Mouse (Mus musculus): ENCODE measurements at regions not wholly inside any gene's neighbourhood (a gene's known extent, or its start where the extent isn't known, plus 50 kb on each side); places are given as distances from the start of the nearest gene placed in this dataset.

GRCm38 (mm10) chr5:100992365-100992764 lies 146.9 kb downstream of the Gpat3 start:
- no peak for TF ChIP-seq CTCF (IDR thresholded peaks at IDR 0.05; ENCODE audit: insufficient read depth, low read length)
- TF ChIP-seq POLR2A (IDR thresholded peaks at IDR 0.05; ENCODE audit: borderline replicate concordance, extremely low read depth, low read depth, low read length), result no peak
- H3K4me3 ChIP-seq (replicated peaks; ENCODE audit: extremely low read depth, low read depth, low read length), result no peak overlapping the region
- WGBS, result 53% methylated on average over 2 of the region's 2 CpGs

GRCm38 (mm10) chr5:100991626-100992025 lies 146.1 kb downstream of the Gpat3 start:
- 26% methylated on average over 5 of the region's 5 CpGs for WGBS
- TF ChIP-seq CTCF (IDR thresholded peaks at IDR 0.05; ENCODE audit: insufficient read depth, low read length), result peak; percentile 46
- TF ChIP-seq POLR2A (IDR thresholded peaks at IDR 0.05; ENCODE audit: borderline replicate concordance, extremely low read depth, low read depth, low read length), result no peak
- peak; percentile 3 for DNase-seq
- no peak overlapping the region for H3K4me3 ChIP-seq (replicated peaks; ENCODE audit: extremely low read depth, low read depth, low read length)
- H3K4me1 ChIP-seq (ENCODE audit: control insufficient read depth, insufficient read depth, low read length), result no peaks in the 10 kb centered on the region

More at GRCm38 (mm10) chr5:100992365-100992764, 146.9 kb downstream of the Gpat3 start:
- no peaks in the 10 kb centered on the region for H3K4me1 ChIP-seq (ENCODE audit: control insufficient read depth, insufficient read depth, low read length)
- no peak for DNase-seq

GRCm38 (mm10) chr5:100982573-100982936 lies 137.0 kb downstream of the Gpat3 start:
- no peak for DNase-seq
- Histone ChIP-seq H3K4me3 (replicated peaks; ENCODE audit: extremely low read depth, low read depth, low read length) (no peak overlapping the region), H3K4me1 (ENCODE audit: control insufficient read depth, insufficient read depth, low read length) (no peaks in the 10 kb centered on the region)
- TF ChIP-seq POLR2A (IDR thresholded peaks at IDR 0.05; ENCODE audit: borderline replicate concordance, extremely low read depth, low read depth, low read length), result no peak
- TF ChIP-seq CTCF (IDR thresholded peaks at IDR 0.05; ENCODE audit: insufficient read depth, low read length), result no peak
- WGBS, result 81% methylated on average over 10 of the region's 10 CpGs

- Histone ChIP-seq H3K4me1 (ENCODE audit: control insufficient read depth, insufficient read depth, low read length) (no peaks in the 10 kb centered on the region), H3K4me3 (replicated peaks; ENCODE audit: extremely low read depth, low read depth, low read length) (no peak overlapping the region)
- DNase-seq, result no peak
- TF ChIP-seq POLR2A (IDR thresholded peaks at IDR 0.05; ENCODE audit: borderline replicate concordance, extremely low read depth, low read depth, low read length) (no peak), CTCF (IDR thresholded peaks at IDR 0.05; ENCODE audit: insufficient read depth, low read length) (no peak)
- 82% methylated on average over 18 of the region's 18 CpGs for WGBS
These were observed 136.5 kb downstream of the Gpat3 start for GRCm38 (mm10) chr5:100981849-100982572.

GRCm38 (mm10) chr5:100976736-100977135 lies 131.2 kb downstream of the Gpat3 start:
- WGBS, result 72% methylated on average over 2 of the region's 2 CpGs
- TF ChIP-seq CTCF (IDR thresholded peaks at IDR 0.05; ENCODE audit: insufficient read depth, low read length) (no peak), POLR2A (IDR thresholded peaks at IDR 0.05; ENCODE audit: borderline replicate concordance, extremely low read depth, low read depth, low read length) (no peak)

GRCm38 (mm10) chr5:100951210-100951609 lies 105.7 kb downstream of the Gpat3 start:
- no peak for DNase-seq

More at GRCm38 (mm10) chr5:100976736-100977135, 131.2 kb downstream of the Gpat3 start:
- no peak for DNase-seq
- Histone ChIP-seq H3K4me1 (ENCODE audit: control insufficient read depth, insufficient read depth, low read length) (no peaks in the 10 kb centered on the region), H3K4me3 (replicated peaks; ENCODE audit: extremely low read depth, low read depth, low read length) (no peak overlapping the region)

More at GRCm38 (mm10) chr5:100951210-100951609, 105.7 kb downstream of the Gpat3 start:
- Histone ChIP-seq H3K4me3 (replicated peaks; ENCODE audit: extremely low read depth, low read depth, low read length) (no peak overlapping the region), H3K4me1 (ENCODE audit: control insufficient read depth, insufficient read depth, low read length) (no peaks in the 10 kb centered on the region)
- TF ChIP-seq CTCF (IDR thresholded peaks at IDR 0.05; ENCODE audit: insufficient read depth, low read length) (no peak), POLR2A (IDR thresholded peaks at IDR 0.05; ENCODE audit: borderline replicate concordance, extremely low read depth, low read depth, low read length) (no peak)
- WGBS, result 44% methylated on average over 15 of the region's 15 CpGs
